Mouse (Mus musculus) hindbrain, postnatal 0 days (tissue): ENCODE data around the gene Sorcs3. TPM values are rescaled to one million over a fixed set of nuclear protein-coding genes. Genes with fewer than 3 reads are reported as not detected.

Experiments used
- ATAC-seq: fragments of 200-750 bp; cut with Nextera tagmentation; 2 replicates; pipeline ENCODE4 v1.8.0; 2017; ENCODE audit warnings: mild to moderate bottlenecking, moderate TSS enrichment, moderate library complexity
- DNase-seq: peaks from one replicate; pipeline ENCODE4 v3.0.0-alpha.2; 2015; ENCODE audit warnings: low spot score
- H3K27ac ChIP-seq: fragments of 300-500 bp; sonication (generic); 2 replicates; pipeline ENCODE4 v1.5.1; 2014; ENCODE audit warnings: mild to moderate bottlenecking
- H3K27me3 ChIP-seq: fragments of 300-500 bp; sonication (generic); 2 replicates; pipeline ENCODE4 v1.6.1; 2014; ENCODE audit warnings: low read length, mixed read lengths; ENCODE audit not compliant: insufficient read depth
- H3K36me3 ChIP-seq: fragments of 300-500 bp; sonication (generic); 2 replicates; pipeline ENCODE4 v1.6.1; 2014; ENCODE audit warnings: low read length, mixed read lengths; ENCODE audit not compliant: insufficient read depth
- H3K4me1 ChIP-seq: fragments of 300-500 bp; sonication (generic); 2 replicates; pipeline ENCODE4 v1.6.1; 2014; ENCODE audit warnings: antibody characterized with exemption, low read length, mixed read lengths; ENCODE audit not compliant: insufficient read depth
- H3K4me2 ChIP-seq: fragments of 300-500 bp; sonication (generic); 2 replicates; pipeline ENCODE4 v1.6.1; 2014; ENCODE audit warnings: low read depth, mild to moderate bottlenecking, low read length, moderate library complexity, mixed read lengths
- H3K4me3 ChIP-seq: fragments of 300-500 bp; sonication (generic); 2 replicates; pipeline ENCODE4 v1.5.1; 2014; ENCODE audit warnings: low read length
- H3K9ac ChIP-seq: fragments of 300-500 bp; sonication (generic); replicated peaks from 2 replicates; pipeline ENCODE4 v1.6.1; 2014; ENCODE audit warnings: mild to moderate bottlenecking, low read length, moderate library complexity, mixed read lengths
- H3K9me3 ChIP-seq: fragments of 300-500 bp; sonication (generic); 2 replicates; pipeline ENCODE4 v1.6.1; 2016; ENCODE audit warnings: low read length, mixed read lengths
- CTCF ChIP-seq: IDR thresholded peaks from 2 replicates; pipeline ENCODE4 v1.5.1; 2016; ENCODE audit warnings: antibody characterized with exemption, control low read depth, low read depth
- WGBS: fragments of 180-500 bp; shearing (Covaris S2); extraction: QIAGEN DNeasy Blood & Tissue Kit; methylation state at CpG from one replicate; pipeline ENCODE4 v1.1.7; 2014; 5-methylcytosine and 5-hydroxymethylcytosine counted together
- polyA plus RNA-seq: library from polyadenylated mRNA; unstranded; fragments of >200 nt; fragmentation: Nextera tagmentation; extraction: Ambion mirVana; gene quantifications from 2 replicates; pipeline ENCODE4 v1.2.1, GENCODE M21; 2015
- total RNA-seq: library from RNA; depleted of rRNA; stranded (reverse); fragments of >200 nt; gene quantifications from 2 replicates; pipeline ENCODE4 v1.2.3, GENCODE M21; 2014

The Sorcs3 gene
- total and polyA plus RNA-seq, 2 experiments from 2014 or later, result 11.5 to 19.7 TPM

DNA sequence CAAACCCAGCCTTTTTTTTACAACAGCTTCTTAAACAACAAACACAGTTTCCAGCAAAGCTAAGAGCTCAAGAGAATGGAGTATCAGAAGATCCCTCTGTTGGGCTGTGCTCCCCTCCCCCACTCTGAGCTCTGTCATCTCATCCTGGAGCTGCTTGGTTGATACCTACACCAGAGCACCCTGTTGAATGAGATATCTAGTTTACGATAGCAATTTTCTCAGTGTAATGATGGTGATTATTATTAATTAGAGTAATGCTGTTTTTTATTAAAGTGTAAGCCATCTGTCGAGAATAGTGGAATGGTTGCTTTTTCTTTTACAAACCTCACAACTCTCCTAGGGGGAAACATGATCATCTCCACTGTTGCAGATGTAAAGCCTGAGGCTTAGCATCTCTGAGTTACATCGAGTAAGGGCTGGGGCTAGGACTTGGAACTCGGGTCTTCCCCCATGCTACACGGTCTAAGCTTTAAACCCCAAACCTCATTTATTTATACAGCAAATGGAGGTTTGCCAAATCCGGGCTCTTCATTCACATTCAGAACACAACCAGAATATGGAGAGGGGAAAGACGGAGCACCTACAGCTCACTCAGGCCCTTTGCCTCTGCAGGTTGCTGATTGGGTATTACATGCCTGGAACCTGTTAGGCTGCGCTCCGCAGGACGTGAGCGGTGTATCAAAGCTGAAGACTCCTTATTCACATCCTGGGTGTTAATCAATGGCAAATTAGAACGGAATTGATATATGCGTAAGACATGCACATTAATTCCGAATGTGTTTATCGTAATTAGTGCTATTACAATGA lies 103.9 kb downstream of the Sorcs3 start:
- DNase-seq (peak; percentile 23), ATAC-seq (0 out of 2 replicates have a peak, but pooled peaks have one; percentile 56)
- 56% methylated on average over 15 of the region's 15 CpGs for WGBS

DNA sequence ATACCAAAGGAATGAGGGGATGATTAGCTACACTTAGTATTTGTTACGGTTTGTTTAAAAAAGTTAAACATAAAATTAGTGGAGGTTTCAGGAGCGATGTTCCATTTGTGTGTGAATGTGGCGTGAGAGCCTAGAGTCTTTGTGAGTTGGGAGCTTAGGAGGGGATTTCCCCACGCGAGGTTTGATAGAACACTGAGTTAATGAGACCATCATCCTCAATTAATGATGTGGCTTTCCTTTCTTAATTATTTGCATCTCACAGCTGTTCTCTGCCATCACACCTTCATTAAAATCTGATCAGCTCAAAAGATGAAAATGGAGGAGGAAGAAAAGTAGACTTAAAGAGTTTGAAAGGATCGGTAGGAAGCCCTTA lies 104.5 kb downstream of the Sorcs3 start:
- no peaks in the 10 kb centered on the region for H3K27me3 ChIP-seq
- no peaks in the 10 kb centered on the region for H3K9me3 ChIP-seq
- DNase-seq (no peak), ATAC-seq (no peak)
- H3K27ac ChIP-seq, result no peak overlapping the region
- H3K9ac ChIP-seq, result no peak overlapping the region
- no peak overlapping the region for H3K4me2 ChIP-seq
- no peak for TF ChIP-seq CTCF
- 62% methylated on average over 6 of the region's 6 CpGs for WGBS
- no peak overlapping the region for H3K4me3 ChIP-seq
- peaks cover 4% of the 10 kb centered on the region; the same call in 1 of the 2 replicates for H3K4me1 ChIP-seq
- no peaks in the 10 kb centered on the region for H3K36me3 ChIP-seq

More for the DNA sequence above, 103.9 kb downstream of the Sorcs3 start:
- TF ChIP-seq CTCF, result no peak
- Histone ChIP-seq H3K36me3 (no peaks in the 10 kb centered on the region), H3K27me3 (no peaks in the 10 kb centered on the region), H3K27ac (no peak overlapping the region), H3K9me3 (no peaks in the 10 kb centered on the region), H3K4me1 (peaks cover 4% of the 10 kb centered on the region; the same call in 1 of the 2 replicates), H3K4me2 (no peak overlapping the region), H3K4me3 (no peak overlapping the region), H3K9ac (no peak overlapping the region)

DNA sequence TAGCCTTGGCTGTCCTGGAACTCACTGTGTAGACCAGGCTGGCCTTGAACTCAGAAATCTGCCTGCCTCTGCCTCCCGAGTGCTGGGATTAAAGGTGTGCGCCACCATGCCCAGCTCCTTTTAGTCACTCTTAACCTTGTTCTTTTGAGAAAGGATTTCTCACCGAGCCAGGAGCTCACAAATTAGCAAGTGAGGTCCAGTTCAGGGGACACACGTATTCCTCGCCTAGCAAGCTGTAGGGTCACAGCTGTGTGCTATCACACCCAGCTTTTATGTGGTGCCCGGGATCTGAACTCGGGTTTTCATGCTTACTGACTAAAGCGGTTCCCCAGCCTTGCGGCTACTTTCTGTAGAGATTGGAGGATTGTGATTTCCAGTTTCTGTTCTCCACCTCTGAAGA lies 108.0 kb downstream of the Sorcs3 start:
- ATAC-seq (no peak), DNase-seq (no peak)
- Histone ChIP-seq H3K9me3 (no peaks in the 10 kb centered on the region), H3K27ac (no peak overlapping the region), H3K27me3 (no peaks in the 10 kb centered on the region), H3K4me1 (peaks cover 4% of the 10 kb centered on the region; the same call in 1 of the 2 replicates), H3K9ac (no peak overlapping the region), H3K4me2 (no peak overlapping the region), H3K36me3 (no peaks in the 10 kb centered on the region), H3K4me3 (no peak overlapping the region)
- 95% methylated on average over 9 of the region's 9 CpGs for WGBS
- TF ChIP-seq CTCF, result no peak

DNA sequence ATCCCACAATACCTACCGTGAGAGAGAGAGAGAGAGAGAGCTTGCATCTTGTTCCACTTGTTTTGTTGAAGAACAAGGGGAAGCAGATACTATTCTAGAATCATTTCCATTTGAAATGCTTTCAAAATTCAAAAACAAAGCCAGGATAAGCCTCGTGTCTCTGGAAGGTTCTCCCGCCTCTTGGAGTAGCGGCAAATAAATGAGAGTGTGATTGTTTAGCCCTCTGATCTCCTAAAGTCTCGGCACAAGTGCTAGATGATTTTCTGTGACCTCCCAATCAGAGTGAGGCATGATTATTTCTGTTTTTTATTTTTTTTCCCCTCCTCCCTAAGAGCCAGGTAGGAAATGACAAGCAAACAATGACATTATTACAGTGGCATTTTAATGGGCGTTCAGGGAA lies 121.3 kb downstream of the Sorcs3 start:
- DNase-seq (no peak), ATAC-seq (no peak)
- Histone ChIP-seq H3K9me3 (no peaks in the 10 kb centered on the region), H3K4me2 (no peak overlapping the region), H3K36me3 (no peaks in the 10 kb centered on the region), H3K4me3 (no peak overlapping the region), H3K27ac (no peak overlapping the region), H3K9ac (no peak overlapping the region), H3K27me3 (no peaks in the 10 kb centered on the region), H3K4me1 (no peaks in the 10 kb centered on the region)
- no peak for TF ChIP-seq CTCF
- WGBS, result 34% methylated on average over 6 of the region's 6 CpGs

DNA sequence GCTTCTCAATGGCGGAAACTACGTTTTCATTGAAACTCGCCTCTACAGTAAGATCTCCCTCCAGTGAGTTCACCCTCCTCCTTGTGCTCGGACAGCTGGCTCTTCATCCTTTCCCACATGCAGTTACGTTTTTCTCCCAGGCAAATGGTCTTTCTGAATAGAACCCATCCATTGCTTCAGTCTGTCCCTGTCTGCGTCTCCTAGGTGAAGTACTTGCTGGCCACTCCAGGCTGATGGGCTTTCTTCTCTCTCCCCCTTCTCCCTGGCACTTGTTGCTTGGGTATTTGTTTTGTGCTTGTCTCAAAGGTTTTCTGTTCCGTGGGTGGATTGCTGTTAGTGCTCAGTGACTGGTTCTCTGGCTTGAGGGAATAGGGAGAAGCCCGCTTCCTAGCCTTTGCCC lies 122.3 kb downstream of the Sorcs3 start:
- DNase-seq (peak; percentile 48), ATAC-seq (peak; percentile 80)
- no peak for TF ChIP-seq CTCF
- Histone ChIP-seq H3K27me3 (no peaks in the 10 kb centered on the region), H3K27ac (no peak overlapping the region), H3K4me1 (no peaks in the 10 kb centered on the region), H3K4me2 (no peak overlapping the region), H3K4me3 (no peak overlapping the region), H3K9me3 (no peaks in the 10 kb centered on the region), H3K36me3 (no peaks in the 10 kb centered on the region), H3K9ac (no peak overlapping the region)
- 58% methylated on average over 8 of the region's 8 CpGs for WGBS

DNA sequence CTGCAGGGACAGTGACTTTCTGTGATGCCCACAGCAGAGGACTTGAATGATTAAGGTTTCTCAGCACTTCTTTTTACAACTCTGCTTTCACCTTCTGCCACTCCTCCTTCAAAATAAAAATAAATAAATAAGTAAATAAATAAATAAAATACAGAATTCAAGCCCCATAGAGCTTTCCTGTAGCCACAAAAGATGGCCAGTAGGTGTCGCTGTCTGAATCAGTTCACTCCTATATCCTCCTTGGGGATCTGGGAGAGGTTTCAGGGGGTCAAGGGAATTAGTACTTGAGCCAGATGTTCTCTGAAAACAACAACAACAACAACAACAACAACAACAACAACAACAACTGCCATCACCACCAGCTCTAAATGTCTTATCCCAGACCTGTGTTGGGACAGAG lies 125.8 kb downstream of the Sorcs3 start:
- Histone ChIP-seq H3K36me3 (no peaks in the 10 kb centered on the region), H3K4me1 (no peaks in the 10 kb centered on the region), H3K4me2 (no peak overlapping the region), H3K9ac (no peak overlapping the region), H3K27ac (no peak overlapping the region), H3K27me3 (no peaks in the 10 kb centered on the region), H3K4me3 (no peak overlapping the region), H3K9me3 (no peaks in the 10 kb centered on the region)
- ATAC-seq (no peak), DNase-seq (peak; percentile 32)
- 18% methylated on average over 1 of the region's 1 CpGs for WGBS
- peak; percentile 55 for TF ChIP-seq CTCF

DNA sequence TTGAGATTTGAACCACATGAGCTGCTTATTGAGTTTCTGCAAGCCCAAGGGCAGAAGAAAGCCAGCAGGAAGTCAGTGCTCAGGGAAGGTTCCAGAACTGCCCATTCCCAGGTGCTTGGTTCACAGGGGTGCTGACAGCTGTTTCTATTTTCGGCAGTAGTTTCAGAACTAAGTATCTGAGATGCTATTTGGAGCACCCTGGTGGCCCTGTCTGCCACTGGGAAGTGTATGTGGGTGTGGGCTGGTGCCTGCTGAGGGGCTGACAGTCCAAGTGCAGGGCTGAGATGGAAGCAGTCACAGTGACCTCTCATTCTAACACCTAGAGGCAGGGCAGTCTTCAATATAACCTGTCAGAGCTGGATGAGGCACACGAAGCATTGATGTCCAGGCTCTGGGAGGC lies 127.3 kb downstream of the Sorcs3 start:
- Histone ChIP-seq H3K27me3 (no peaks in the 10 kb centered on the region), H3K27ac (no peak overlapping the region), H3K4me1 (no peaks in the 10 kb centered on the region), H3K36me3 (no peaks in the 10 kb centered on the region), H3K4me3 (no peak overlapping the region), H3K9ac (no peak overlapping the region), H3K9me3 (no peaks in the 10 kb centered on the region), H3K4me2 (no peak overlapping the region)
- no peak for TF ChIP-seq CTCF
- ATAC-seq (no peak), DNase-seq (no peak)
- WGBS, result 75% methylated on average over 2 of the region's 2 CpGs
